Mouse (Mus musculus) liver, adult 2 months (tissue): ENCODE measurements at regions not wholly inside any gene's neighbourhood (a gene's known extent, or its start where the extent isn't known, plus 50 kb on each side); places are given as distances from the start of the nearest gene placed in this dataset.

Experiments
- CTCF ChIP-seq: fragments of 200-500 bp; IDR thresholded peaks from 2 replicates; pipeline ENCODE4 v1.5.1; 2011; ENCODE audit warnings: low read depth, low read length, control low read depth
- POLR2A ChIP-seq: fragments of 200-500 bp; IDR thresholded peaks from 2 replicates; pipeline ENCODE4 v1.6.1; 2011; ENCODE audit warnings: low read length, control low read depth; ENCODE audit not compliant: insufficient read depth; ENCODE audit errors: extremely low read depth

DNA sequence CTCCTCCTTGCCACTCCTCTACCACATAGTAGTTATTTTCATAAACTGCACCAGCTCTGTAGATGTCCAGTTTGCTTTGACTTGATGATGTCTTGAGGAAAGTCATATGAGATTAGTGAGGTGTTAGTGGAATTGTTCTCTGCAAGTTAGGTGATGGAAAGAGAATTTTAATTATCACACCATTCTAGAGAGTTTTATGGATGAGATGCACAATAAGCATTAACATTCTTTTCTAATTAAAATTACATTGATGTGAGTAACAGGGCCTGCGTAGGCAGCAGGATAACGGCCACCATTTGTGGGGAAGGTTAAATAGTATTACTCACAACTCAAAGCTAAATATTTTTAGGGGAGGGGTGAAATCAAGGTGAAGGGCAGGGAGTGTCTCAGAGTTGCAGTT lies 466.7 kb downstream of the Pik3r1 start:
- TF ChIP-seq CTCF (no peak), POLR2A (no peak)
